Mouse (Mus musculus): Measurements from ENCODE around the gene Slc10a7. TPM values are rescaled to one million over a fixed set of nuclear protein-coding genes. Genes with fewer than 3 reads are reported as not detected.

The Slc10a7 gene
- polyA plus RNA-seq, 1 experiment from 2014 or later: 13.4 TPM

DNA sequence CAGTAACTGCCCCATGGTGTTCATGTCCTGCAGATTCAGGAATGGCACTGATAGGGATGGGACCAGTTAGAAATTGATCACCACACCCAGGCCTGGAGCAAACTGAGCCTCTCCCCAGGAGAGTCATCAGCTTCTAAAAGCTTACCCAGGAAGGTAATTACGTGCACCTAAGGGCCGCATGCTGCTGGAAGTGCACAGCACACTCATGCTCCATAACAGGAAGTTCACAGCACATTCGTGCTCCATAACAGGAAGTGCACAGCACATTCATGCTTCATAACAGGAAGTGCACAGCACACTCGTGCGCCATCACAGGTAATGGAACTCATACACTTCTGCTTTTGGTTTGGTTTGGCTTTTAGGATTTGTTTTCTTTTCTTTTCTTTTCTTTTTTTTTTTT is 114.8 kb downstream of the Slc10a7 start:
- peak overlapping the region; percentile 24; the same call in 1 of the 2 replicates for H3K27ac ChIP-seq
- H3K79me2 ChIP-seq (ENCODE audit: inconsistent target): no peaks in the 10 kb centered on the region
- 37% methylated on average over 5 of the region's 5 CpGs for WGBS (ENCODE audit: missing documents)
- H3K4me3 ChIP-seq (ENCODE audit: inconsistent target): no peak overlapping the region
- H3K36me3 ChIP-seq (ENCODE audit: inconsistent target): no peaks in the 10 kb centered on the region

DNA sequence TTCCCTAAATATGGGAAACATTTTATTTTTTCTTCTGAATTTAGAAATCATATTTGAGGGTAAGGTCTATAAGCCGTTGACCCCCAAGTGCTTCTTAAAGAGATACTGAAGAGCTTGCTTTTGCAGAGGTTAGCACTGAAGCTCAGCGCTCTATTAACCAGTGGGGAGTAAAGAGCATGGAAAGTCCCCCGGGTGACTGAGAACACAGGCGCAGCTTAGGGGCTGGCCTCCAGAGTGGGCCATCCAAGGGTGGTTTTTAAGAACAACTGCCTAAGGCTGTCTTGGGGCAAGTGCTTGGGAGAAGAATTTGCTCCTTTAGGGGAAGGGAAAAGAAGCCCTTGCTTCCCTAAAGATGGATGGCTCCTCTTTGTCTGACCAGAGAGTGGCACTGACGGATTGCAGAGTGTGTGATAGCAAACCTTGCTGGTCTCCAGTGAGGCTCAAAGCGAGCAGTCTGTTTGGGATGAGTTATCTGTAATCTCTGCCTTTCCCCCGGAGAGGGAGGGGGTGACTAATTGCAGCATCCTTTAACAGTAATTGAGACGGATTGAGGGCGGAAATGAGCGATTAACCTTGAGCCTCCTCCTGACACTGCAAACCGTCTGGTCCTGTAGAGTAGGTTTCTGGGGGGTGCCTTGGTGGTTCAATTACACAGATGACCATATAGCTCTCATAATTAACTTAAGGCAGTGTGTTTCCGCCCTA is 115.7 kb downstream of the Slc10a7 start:
- Histone ChIP-seq H3K79me2 (ENCODE audit: inconsistent target) (no peaks in the 10 kb centered on the region), H3K4me3 (ENCODE audit: inconsistent target) (no peak overlapping the region), H3K27ac (no peak overlapping the region), H3K36me3 (ENCODE audit: inconsistent target) (no peaks in the 10 kb centered on the region)
- WGBS (ENCODE audit: missing documents): 95% methylated on average over 12 of the region's 12 CpGs

DNA sequence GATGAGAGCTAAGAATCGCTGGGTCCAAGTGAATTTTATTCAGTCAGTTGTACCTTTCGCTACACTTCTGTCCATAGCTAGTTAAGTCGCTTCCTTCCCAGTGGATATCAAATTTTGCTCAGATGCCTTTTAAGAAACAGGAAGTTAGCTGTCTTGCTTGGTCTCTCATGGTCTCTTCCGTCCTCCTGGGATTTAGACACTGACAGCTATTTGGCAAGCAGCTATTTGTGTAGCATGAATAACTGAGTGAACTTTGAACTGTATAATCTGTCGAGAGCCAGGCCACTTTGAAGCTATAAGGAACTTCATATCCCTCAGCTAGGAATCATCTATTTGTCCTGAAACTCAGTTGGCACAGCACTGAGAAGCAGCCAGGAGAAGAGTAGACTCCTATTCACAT is 117.5 kb downstream of the Slc10a7 start:
- Histone ChIP-seq H3K4me3 (ENCODE audit: inconsistent target) (no peak overlapping the region), H3K79me2 (ENCODE audit: inconsistent target) (no peaks in the 10 kb centered on the region), H3K36me3 (ENCODE audit: inconsistent target) (no peaks in the 10 kb centered on the region), H3K27ac (peak overlapping the region; percentile 48)
- 64% methylated on average over 5 of the region's 5 CpGs for WGBS (ENCODE audit: missing documents)

DNA sequence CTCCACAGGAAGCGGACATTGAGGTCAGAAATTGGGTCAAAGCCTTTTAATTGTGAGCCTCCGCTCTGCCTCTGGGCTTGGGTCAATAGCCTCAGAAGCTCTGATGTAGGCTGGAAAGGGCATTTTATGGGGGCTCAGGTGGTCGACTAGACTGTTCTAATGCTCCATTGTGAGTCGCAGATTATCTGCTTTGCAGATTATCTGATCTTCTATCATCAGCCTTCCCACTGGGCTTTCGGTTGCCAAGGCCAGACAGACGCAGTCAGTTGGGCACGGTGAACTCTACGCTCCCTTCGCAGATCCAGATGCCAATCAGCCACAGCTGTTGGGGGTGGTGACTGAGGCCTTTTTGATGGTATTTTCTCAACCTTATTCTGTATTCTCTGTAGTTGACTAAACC is 118.6 kb downstream of the Slc10a7 start:
- Histone ChIP-seq H3K4me3 (ENCODE audit: inconsistent target) (no peak overlapping the region), H3K79me2 (ENCODE audit: inconsistent target) (no peaks in the 10 kb centered on the region), H3K36me3 (ENCODE audit: inconsistent target) (no peaks in the 10 kb centered on the region), H3K27ac (no peak overlapping the region)
- 95% methylated on average over 9 of the region's 9 CpGs for WGBS (ENCODE audit: missing documents)

GRCm38 (mm10) chr8:78630414-78631164 is 121.4 kb downstream of the Slc10a7 start:
- Histone ChIP-seq H3K4me3 (ENCODE audit: inconsistent target) (no peak overlapping the region; the same call in 1 of the 2 replicates), H3K27ac (peak overlapping the region; percentile 68), H3K36me3 (ENCODE audit: inconsistent target) (no peaks in the 10 kb centered on the region), H3K79me2 (ENCODE audit: inconsistent target) (no peaks in the 10 kb centered on the region)
- 19% methylated on average over 17 of the region's 19 CpGs for WGBS (ENCODE audit: missing documents)

- Histone ChIP-seq H3K27ac (no peak overlapping the region), H3K4me3 (ENCODE audit: inconsistent target) (no peak overlapping the region), H3K79me2 (ENCODE audit: inconsistent target) (no peaks in the 10 kb centered on the region), H3K36me3 (ENCODE audit: inconsistent target) (no peaks in the 10 kb centered on the region)
- whole genome bisulfite sequencing (ENCODE audit: missing documents): 95% methylated on average over 11 of the region's 12 CpGs
Observed at GRCm38 (mm10) chr8:78633012-78633411, 123.9 kb downstream of the Slc10a7 start.

- Histone ChIP-seq H3K79me2 (ENCODE audit: inconsistent target) (no peaks in the 10 kb centered on the region), H3K36me3 (ENCODE audit: inconsistent target) (no peaks in the 10 kb centered on the region), H3K27ac (no peak overlapping the region), H3K4me3 (ENCODE audit: inconsistent target) (no peak overlapping the region)
- WGBS (ENCODE audit: missing documents): 100% methylated on average over 3 of the region's 3 CpGs
Observed at GRCm38 (mm10) chr8:78634018-78634417, 124.9 kb downstream of the Slc10a7 start.

DNA sequence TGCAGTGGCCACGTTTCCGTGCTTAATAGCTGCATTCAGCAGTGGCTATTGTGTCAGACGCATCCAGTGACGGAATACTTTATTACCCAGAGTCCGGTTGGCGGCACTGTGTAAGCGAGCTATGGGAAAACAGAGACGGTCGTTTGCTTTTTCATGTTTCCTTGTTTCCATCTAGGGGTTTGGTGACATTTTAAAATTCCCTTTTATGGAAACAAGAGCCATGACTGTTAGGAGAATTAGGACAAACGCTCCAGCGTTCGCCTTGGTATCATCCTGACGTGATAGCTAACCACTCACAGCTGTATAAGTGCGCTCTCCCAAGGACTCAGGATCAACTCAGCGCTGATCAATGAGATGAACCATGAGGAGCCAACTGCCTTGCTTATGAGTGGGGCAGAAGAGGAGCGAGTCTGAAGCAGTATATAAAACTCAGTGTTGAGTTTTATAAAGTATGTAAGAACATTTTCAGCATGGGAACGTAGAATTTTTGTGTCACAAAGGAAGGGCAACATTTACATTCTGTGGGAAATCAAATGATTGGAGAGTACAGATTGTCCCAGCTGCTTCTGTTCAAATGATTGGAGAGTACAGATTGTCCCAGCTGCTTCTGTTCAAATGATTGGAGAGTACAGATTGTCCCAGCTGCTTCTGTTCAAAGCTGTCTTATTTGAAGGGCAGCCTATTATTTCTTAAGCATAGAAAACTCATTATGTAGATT is 125.5 kb downstream of the Slc10a7 start:
- no peak overlapping the region for H3K4me3 ChIP-seq (ENCODE audit: inconsistent target)
- H3K36me3 ChIP-seq (ENCODE audit: inconsistent target): no peaks in the 10 kb centered on the region
- WGBS (ENCODE audit: missing documents): 97% methylated on average over 17 of the region's 17 CpGs

GRCm38 (mm10) chr8:78635241-78635771 is 126.2 kb downstream of the Slc10a7 start:
- 95% methylated on average over 8 of the region's 8 CpGs for WGBS (ENCODE audit: missing documents)
- H3K36me3 ChIP-seq (ENCODE audit: inconsistent target): no peaks in the 10 kb centered on the region
- no peaks in the 10 kb centered on the region for H3K79me2 ChIP-seq (ENCODE audit: inconsistent target)
- no peak overlapping the region for H3K4me3 ChIP-seq (ENCODE audit: inconsistent target)
- no peak overlapping the region for H3K27ac ChIP-seq

More for the DNA sequence above, 125.5 kb downstream of the Slc10a7 start:
- no peaks in the 10 kb centered on the region for H3K79me2 ChIP-seq (ENCODE audit: inconsistent target)
- H3K27ac ChIP-seq: no peak overlapping the region

DNA sequence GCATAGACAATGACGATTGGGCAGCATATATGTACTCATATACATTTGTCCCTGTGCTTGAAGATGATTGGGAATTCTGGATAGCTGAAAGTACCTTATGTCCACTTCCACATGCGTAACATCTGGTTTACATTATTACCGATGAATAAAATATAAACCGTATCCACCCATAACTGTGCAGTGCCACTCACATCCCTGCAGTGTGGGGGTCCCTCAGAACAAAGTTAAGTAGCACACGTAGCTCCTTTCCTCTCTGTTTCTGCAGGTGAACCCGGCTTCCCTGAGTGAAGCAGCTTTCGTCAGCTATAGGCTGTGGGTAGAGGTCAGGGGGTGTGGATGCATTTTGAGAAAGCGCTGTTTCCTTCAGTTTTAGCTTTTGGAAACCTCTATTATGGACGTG is 132.8 kb downstream of the Slc10a7 start:
- Histone ChIP-seq H3K79me2 (ENCODE audit: inconsistent target) (no peaks in the 10 kb centered on the region), H3K4me3 (ENCODE audit: inconsistent target) (no peak overlapping the region), H3K27ac (no peak overlapping the region), H3K36me3 (ENCODE audit: inconsistent target) (no peaks in the 10 kb centered on the region)
- 97% methylated on average over 8 of the region's 9 CpGs for WGBS (ENCODE audit: missing documents)

GRCm38 (mm10) chr8:78642376-78642775 is 133.2 kb downstream of the Slc10a7 start:
- 68% methylated on average over 5 of the region's 5 CpGs for WGBS (ENCODE audit: missing documents)
- Histone ChIP-seq H3K79me2 (ENCODE audit: inconsistent target) (no peaks in the 10 kb centered on the region), H3K27ac (no peak overlapping the region), H3K4me3 (ENCODE audit: inconsistent target) (no peak overlapping the region), H3K36me3 (ENCODE audit: inconsistent target) (no peaks in the 10 kb centered on the region)

- H3K36me3 ChIP-seq (ENCODE audit: inconsistent target): no peaks in the 10 kb centered on the region
- H3K79me2 ChIP-seq (ENCODE audit: inconsistent target): no peaks in the 10 kb centered on the region
- 84% methylated on average over 8 of the region's 8 CpGs for WGBS (ENCODE audit: missing documents)
- H3K4me3 ChIP-seq (ENCODE audit: inconsistent target): no peak overlapping the region
- no peak overlapping the region for H3K27ac ChIP-seq
Observed at GRCm38 (mm10) chr8:78647000-78647656, 138.0 kb downstream of the Slc10a7 start.

DNA sequence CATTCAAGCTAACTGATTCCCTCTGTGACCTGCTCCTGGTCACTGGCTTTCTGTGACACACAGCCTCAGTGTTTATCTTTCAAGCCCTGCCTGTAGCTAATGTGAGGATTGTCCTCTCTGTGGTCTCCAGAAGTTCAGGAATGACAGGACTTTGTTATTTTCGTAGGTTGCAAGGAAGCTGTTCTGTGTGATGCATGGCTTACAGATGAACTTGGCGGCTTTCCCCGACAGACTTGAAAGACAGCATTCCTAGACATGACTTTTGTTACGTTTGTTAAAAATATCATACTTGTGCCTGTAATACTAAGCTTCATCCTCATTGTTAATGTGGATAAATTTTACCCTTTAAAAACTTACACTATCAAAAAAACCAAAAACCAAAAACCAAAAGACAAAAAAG is 138.7 kb downstream of the Slc10a7 start:
- no peaks in the 10 kb centered on the region for H3K79me2 ChIP-seq (ENCODE audit: inconsistent target)
- no peaks in the 10 kb centered on the region for H3K36me3 ChIP-seq (ENCODE audit: inconsistent target)
- WGBS (ENCODE audit: missing documents): 86% methylated on average over 4 of the region's 4 CpGs
- H3K4me3 ChIP-seq (ENCODE audit: inconsistent target): no peak overlapping the region
- H3K27ac ChIP-seq: no peak overlapping the region

DNA sequence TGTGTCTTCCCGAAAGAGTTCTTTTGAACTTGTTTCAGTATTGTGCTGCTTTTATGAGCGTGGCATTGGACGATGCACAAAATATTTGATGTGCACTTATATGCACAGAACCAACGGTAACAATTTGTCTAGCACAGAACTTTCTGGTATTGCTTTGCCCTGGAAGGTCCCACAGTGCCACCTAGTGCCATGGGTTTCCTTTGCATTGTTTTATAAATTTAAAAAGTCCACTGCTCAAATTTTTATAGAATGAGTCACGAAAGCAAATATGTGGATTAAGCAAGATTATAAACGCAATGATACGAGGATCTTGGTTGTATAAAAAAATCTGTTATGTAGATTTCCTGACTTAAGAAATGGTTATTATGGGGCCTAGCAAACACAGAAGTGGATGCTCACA is 139.8 kb downstream of the Slc10a7 start:
- Histone ChIP-seq H3K36me3 (ENCODE audit: inconsistent target) (no peaks in the 10 kb centered on the region), H3K79me2 (ENCODE audit: inconsistent target) (no peaks in the 10 kb centered on the region), H3K27ac (no peak overlapping the region), H3K4me3 (ENCODE audit: inconsistent target) (no peak overlapping the region)
- WGBS (ENCODE audit: missing documents): 55% methylated on average over 7 of the region's 7 CpGs
